Mouse (Mus musculus): ENCODE data around the gene Slco2a1. TPM values are rescaled to one million over a fixed set of nuclear protein-coding genes. Genes with fewer than 3 reads are reported as not detected.
A peak's percentile ranks its signal among the peaks of the same experiment; 100 is the strongest.

The Slco2a1 gene
- polyA plus RNA-seq (2016; fragmentation: Nextera tagmentation; extraction: Ambion mirVana), result 1.5 and 3.0 TPM in 2 replicates

DNA sequence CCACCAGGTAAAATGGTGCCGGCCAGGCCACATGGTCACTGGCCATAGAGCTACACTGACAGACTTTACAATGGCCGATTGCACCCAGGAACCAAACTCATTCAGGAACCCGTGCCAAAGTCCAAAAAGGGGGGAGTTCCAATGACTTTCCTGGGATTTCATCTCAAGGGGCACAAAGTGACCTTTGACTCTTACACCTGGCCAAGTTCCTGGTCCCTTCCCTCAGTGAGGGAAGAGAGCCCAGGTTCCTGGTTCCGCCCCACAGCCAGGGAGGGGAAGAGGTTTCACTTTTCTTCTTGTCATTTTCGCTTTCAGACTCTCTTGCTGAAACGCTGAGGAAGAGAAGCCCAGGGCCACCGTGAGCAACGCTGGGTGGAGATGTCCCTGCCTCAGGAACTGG lies at the start of gene Slco2a1:
Slco2a1 (plus strand) TSS at position 251 of the 400 bp plus-strand sequence.
- Histone ChIP-seq H3K9me3 (no peaks in the 10 kb centered on the region), H3K4me3 (no peak within 1 kb of the TSS), H3K27ac (no peak within 1 kb of the TSS), H3K27me3 (ENCODE audit: insufficient read depth, poor library complexity, severe bottlenecking) (no peaks in the 10 kb centered on the region), H3K4me1 (peaks cover 53% of the 10 kb centered on the region), H3K36me3 (no peaks in the 10 kb centered on the region)
- 84% methylated on average over 8 of the region's 8 CpGs for WGBS
- DNase-seq (ENCODE audit: low spot score), result no peak

DNA sequence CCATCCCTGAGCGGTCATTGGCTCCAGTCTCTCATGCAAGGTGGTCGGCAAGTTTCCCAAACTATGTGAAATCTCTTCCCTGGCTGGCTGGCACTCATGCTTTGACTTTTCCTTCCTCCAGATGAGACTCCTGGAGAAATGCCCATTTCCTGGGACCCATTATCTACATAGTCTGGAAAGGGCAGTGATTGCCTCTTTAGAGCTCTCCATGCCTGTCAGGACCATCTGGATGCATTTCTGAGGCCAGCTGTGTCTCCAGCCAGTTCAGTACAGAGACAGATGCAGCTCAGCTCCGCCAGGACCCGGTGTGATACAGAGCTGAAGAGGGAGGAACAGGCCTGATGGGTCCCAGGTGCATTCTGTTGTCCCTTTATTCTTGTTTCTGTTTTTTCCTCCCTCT lies 46.3 kb upstream of the Slco2a1 start:
- no peaks in the 10 kb centered on the region for H3K36me3 ChIP-seq
- WGBS, result 85% methylated on average over 4 of the region's 4 CpGs
- H3K9me3 ChIP-seq, result no peaks in the 10 kb centered on the region
- no peaks in the 10 kb centered on the region for H3K4me1 ChIP-seq
- no peak for DNase-seq (ENCODE audit: low spot score)
- H3K27ac ChIP-seq, result no peak overlapping the region
- no peak overlapping the region for H3K4me3 ChIP-seq
- no peaks in the 10 kb centered on the region for H3K27me3 ChIP-seq (ENCODE audit: insufficient read depth, poor library complexity, severe bottlenecking)

DNA sequence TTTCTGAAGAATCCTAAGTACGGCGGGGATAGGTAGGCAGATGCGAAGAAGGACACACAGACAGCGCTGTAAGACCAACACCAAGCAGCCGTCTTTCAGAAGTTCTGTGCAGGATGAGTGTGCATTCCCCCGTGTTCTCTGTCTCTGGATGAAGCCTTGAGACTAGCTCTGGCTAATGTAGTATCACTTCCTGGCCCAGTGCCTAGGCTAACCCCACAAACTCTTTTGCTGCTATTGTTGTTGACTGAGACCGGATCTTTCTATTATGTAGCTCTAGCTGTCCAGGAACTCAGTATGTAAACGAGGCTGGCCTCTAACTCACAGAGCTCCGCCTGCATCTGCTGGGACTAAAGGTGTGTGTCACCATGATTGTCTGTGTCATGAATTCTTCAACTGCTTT lies 43.6 kb upstream of the Slco2a1 start:
- Histone ChIP-seq H3K36me3 (no peaks in the 10 kb centered on the region), H3K27me3 (ENCODE audit: insufficient read depth, poor library complexity, severe bottlenecking) (no peaks in the 10 kb centered on the region), H3K4me3 (no peak overlapping the region), H3K4me1 (no peaks in the 10 kb centered on the region), H3K9me3 (no peaks in the 10 kb centered on the region), H3K27ac (no peak overlapping the region)
- 88% methylated on average over 9 of the region's 9 CpGs for WGBS
- no peak for DNase-seq (ENCODE audit: low spot score)

DNA sequence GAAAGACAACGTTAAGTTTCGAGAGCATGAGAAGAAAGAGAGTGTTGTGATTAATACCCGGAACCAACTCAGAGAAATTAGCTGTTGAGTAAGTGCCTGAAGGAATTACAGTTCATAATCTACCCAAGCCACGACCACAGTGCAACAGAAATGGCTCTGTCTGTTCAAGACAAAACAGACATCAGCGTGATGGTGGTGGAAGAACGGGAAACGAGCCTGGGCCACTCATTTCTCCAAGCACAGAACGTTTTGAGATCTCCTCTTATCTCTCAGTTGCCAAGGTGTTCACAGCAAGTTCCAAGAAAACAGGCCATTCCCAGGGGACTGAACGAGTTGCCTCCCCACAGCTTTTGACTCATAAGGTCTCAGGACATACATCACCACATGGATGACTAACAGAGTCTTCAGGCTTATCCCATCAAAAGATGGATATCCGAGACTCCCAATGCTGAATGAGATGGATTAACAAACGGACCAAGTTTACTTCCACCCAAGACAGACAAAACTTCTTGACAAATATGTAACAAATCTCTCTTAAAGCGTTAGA lies 42.0 kb upstream of the Slco2a1 start:
- no peak for DNase-seq (ENCODE audit: low spot score)

DNA sequence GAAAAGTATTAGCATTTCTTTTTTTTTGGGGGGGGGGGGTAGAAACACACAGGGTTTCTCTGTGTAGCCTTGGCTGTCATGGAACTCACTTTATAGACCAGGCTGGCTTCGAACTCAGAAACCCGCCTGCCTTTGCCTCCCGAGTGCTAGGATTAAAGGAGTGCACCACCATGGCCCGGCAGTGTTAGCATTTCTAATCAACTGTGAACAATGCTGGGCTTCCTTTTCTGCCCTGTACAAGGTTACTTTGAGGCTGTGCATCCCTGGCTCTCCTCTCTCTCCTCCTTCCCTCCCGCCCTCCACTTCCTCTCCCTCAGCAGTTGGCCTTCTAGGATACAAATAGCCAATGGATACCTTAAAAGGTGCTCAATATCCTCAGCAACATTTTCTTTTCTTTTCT lies 39.8 kb upstream of the Slco2a1 start:
- H3K9me3 ChIP-seq, result no peaks in the 10 kb centered on the region

More for the DNA sequence above, 42.0 kb upstream of the Slco2a1 start:
- no peak overlapping the region for H3K4me3 ChIP-seq
- no peak overlapping the region for H3K27ac ChIP-seq
- no peaks in the 10 kb centered on the region for H3K36me3 ChIP-seq
- WGBS, result 71% methylated on average over 12 of the region's 12 CpGs
- no peaks in the 10 kb centered on the region for H3K27me3 ChIP-seq (ENCODE audit: insufficient read depth, poor library complexity, severe bottlenecking)
- no peaks in the 10 kb centered on the region for H3K4me1 ChIP-seq
- no peaks in the 10 kb centered on the region for H3K9me3 ChIP-seq

DNA sequence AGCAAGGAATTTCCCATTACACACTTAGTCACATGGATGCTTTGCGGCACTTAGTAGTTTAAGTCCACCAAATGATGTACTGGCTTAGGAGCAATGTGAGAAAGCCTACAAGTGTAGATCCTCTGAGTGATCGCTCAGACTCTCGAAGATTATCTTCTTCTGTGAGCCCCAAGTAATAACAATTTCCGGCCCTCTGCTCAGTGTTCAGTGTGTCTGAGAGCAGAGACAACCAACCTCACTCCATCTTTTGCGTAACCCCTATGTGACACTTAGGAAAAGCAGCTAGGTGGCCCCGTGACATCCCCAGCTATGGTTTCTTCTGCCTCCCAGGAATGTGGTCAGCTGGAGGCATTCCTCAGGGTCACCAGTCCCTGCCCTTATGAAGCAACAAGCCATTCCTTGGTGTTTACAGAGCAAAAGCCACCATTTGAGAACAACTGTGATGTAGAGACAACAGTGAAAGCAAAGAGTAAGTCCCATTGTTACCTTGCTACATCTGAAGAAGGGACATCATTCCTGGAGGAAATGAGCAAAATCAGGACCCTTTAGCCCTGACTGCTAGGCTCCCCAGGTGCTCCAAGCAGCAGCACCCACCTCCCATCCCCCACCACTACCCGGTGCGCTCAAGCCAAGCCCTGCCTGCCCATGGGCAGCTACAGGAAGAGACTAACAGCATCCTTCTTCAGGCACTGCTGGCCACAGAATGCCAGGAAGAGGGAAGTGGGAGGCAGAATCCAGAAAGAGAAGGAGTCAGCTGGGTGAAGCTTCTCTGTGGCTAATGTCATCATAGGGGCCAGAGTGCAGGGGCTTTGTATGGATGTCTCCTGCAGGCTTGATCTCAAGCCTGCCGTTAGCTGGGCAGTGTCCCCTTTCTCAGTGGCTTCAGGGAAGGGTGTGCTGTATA lies 37.2 kb upstream of the Slco2a1 start:
- Histone ChIP-seq H3K36me3 (no peaks in the 10 kb centered on the region), H3K9me3 (no peaks in the 10 kb centered on the region), H3K4me1 (no peaks in the 10 kb centered on the region), H3K4me3 (no peak overlapping the region), H3K27me3 (ENCODE audit: insufficient read depth, poor library complexity, severe bottlenecking) (no peaks in the 10 kb centered on the region), H3K27ac (no peak overlapping the region)
- DNase-seq (ENCODE audit: low spot score), result no peak
- 80% methylated on average over 9 of the region's 9 CpGs for WGBS

More for the DNA sequence above, 39.8 kb upstream of the Slco2a1 start:
- no peaks in the 10 kb centered on the region for H3K27me3 ChIP-seq (ENCODE audit: insufficient read depth, poor library complexity, severe bottlenecking)
- no peak overlapping the region for H3K4me3 ChIP-seq
- DNase-seq (ENCODE audit: low spot score), result no peak
- H3K27ac ChIP-seq, result no peak overlapping the region
- 79% methylated on average over 5 of the region's 5 CpGs for WGBS
- H3K36me3 ChIP-seq, result no peaks in the 10 kb centered on the region
- no peaks in the 10 kb centered on the region for H3K4me1 ChIP-seq

DNA sequence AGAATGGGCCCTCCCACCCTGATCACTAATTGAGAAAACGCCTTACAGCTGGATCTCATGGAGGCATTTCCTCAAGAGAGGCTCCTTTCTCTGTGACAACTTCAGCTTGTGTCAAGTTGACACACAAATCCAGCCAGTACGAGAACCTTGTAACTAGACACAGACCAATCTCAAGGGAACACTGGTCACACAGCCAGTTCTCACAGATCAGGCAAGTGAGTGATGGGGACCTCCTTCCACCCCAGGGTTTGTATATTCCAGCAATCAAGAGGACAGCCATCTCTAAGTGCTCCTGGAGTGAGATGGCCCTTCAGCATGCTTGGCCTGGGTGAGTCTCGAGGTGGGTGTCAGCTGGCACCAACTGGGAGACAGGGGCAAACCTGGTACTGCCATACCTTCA lies 32.6 kb upstream of the Slco2a1 start:
- 73% methylated on average over 3 of the region's 3 CpGs for WGBS
- H3K4me3 ChIP-seq, result no peak overlapping the region
- peaks cover 4% of the 10 kb centered on the region; the same call in 1 of the 2 replicates for H3K27me3 ChIP-seq (ENCODE audit: insufficient read depth, poor library complexity, severe bottlenecking)
- no peak overlapping the region for H3K27ac ChIP-seq
- no peaks in the 10 kb centered on the region for H3K4me1 ChIP-seq
- peak; percentile 68 for DNase-seq (ENCODE audit: low spot score)
- no peaks in the 10 kb centered on the region for H3K36me3 ChIP-seq
- no peaks in the 10 kb centered on the region for H3K9me3 ChIP-seq

DNA sequence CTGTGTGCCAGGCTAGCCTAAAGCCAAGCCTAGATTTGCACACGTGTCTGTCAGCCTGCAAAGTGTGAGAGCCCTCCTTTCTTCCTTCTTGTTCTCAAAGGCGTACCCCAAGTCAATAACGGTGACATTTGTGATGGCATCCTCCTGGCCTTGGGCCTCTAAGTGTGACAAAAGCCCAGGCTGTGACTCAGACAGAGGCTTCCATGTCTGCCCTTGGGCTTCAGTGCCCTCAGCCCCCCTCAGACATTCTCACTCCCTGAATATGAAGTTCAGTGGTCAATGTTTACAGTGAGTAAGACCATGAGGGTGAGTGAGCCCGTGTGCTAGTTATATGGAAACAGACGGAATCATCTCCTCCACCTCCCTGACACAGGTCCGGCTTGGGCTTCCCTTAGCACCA lies 29.8 kb upstream of the Slco2a1 start:
- WGBS, result 78% methylated on average over 6 of the region's 6 CpGs
- Histone ChIP-seq H3K27ac (no peak overlapping the region), H3K27me3 (ENCODE audit: insufficient read depth, poor library complexity, severe bottlenecking) (peaks cover 4% of the 10 kb centered on the region; the same call in 1 of the 2 replicates), H3K9me3 (no peaks in the 10 kb centered on the region), H3K36me3 (no peaks in the 10 kb centered on the region), H3K4me1 (peaks cover 14% of the 10 kb centered on the region), H3K4me3 (no peak overlapping the region)
- no peak for DNase-seq (ENCODE audit: low spot score)

DNA sequence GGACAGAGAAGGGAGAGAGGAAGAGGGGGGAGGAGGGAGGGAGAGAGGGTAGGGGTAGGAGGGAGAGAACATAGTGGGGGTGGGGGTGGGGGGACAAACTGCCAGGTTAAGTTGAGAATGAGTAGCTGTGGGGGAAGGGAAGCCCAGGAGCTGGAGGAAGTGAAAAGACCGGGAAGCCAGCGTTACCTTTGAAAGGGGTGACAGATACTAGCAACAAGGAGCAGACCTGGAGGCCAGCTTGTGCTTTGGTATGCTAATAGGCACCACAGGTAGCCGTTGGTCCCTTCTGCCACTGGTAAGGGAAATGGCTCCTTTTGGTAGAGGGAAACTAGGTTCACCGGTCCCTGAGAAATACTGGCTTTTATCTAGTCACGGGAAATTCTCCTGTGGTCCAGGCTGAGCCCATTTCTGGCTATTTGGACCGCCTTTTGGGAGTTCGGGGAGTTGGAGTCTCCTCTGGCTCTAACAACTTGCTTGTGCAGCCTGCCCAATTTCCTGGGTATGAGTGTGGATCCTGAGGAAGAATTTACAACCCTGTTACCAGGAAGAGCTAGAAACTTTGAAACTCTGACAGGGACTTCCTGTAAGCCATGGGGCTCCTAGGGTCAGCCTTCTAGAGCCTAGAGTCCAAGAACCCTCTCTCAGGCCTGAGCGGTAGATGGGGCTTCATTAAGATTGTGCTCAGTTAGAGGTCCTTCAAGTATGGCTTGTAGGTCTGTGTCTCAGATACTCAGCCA lies 27.0 kb upstream of the Slco2a1 start:
- Histone ChIP-seq H3K27ac (peak overlapping the region; percentile 56), H3K36me3 (no peaks in the 10 kb centered on the region), H3K4me3 (no peak overlapping the region), H3K4me1 (peaks cover 14% of the 10 kb centered on the region), H3K9me3 (no peaks in the 10 kb centered on the region), H3K27me3 (ENCODE audit: insufficient read depth, poor library complexity, severe bottlenecking) (peaks cover 4% of the 10 kb centered on the region; the same call in 1 of the 2 replicates)
- WGBS, result 21% methylated on average over 8 of the region's 8 CpGs
- DNase-seq (ENCODE audit: low spot score), result no peak

DNA sequence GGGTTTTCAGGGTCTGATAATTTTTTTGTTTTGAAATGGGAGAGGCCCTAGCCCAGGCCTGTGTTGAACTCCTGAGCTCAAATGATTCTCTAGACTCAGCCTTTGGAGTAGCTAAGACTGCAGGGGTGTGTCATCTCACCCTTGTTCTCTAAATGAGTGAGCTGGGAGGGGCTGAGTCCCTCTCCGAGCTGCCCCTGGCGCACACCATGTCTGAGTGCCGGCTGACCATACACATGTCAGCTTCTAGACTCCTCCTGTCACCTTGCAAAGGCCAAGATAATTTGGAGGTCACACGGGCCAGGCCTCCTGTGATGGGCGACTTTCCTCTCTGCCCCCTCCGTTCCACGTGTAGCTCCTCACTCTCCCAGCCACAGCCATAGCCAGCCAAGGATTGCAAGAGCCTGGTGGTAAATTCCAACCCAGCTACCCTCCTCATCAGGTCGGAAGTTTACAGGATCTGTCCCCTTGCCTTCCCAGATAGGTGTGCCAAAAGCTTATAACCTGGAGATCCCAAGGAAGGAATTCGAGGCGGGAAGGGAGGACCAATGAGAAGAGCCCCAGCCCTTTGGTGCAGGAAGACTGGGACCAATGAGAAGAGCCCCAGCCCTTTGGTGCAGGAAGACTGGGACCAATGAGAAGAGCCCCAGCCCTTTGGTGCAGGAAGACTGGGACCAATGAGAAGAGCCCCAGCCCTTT lies 26.3 kb upstream of the Slco2a1 start:
- Histone ChIP-seq H3K9me3 (no peaks in the 10 kb centered on the region), H3K4me1 (peaks cover 14% of the 10 kb centered on the region), H3K27me3 (ENCODE audit: insufficient read depth, poor library complexity, severe bottlenecking) (peaks cover 4% of the 10 kb centered on the region; the same call in 1 of the 2 replicates), H3K4me3 (no peak overlapping the region), H3K36me3 (no peaks in the 10 kb centered on the region), H3K27ac (peak overlapping the region; percentile 56; the same call in 1 of the 2 replicates)
- DNase-seq (ENCODE audit: low spot score), result no peak
- 49% methylated on average over 10 of the region's 10 CpGs for WGBS

DNA sequence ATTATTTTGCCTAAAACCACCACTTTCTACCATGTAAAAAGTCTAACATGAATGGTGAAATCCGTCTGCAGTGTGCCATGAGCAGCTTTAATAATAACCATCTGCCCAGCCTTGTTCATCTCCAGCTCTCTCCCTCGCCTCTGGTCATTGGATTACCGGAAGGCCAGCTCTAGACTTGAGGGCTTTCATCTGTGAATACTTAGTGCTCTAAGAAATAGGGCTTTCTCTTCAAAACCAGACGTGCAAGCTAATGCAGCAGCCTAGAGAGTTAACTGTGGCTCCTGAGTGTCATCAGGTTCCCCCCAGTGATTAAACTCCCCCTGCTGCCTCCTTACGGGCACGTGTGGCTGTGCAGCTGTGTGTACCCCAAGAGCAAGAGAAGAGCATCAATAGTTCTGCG lies 25.2 kb upstream of the Slco2a1 start:
- Histone ChIP-seq H3K4me3 (no peak overlapping the region), H3K36me3 (no peaks in the 10 kb centered on the region), H3K27me3 (ENCODE audit: insufficient read depth, poor library complexity, severe bottlenecking) (peaks cover 4% of the 10 kb centered on the region; the same call in 1 of the 2 replicates), H3K9me3 (no peaks in the 10 kb centered on the region), H3K4me1 (peaks cover 14% of the 10 kb centered on the region), H3K27ac (no peak overlapping the region)
- WGBS, result 69% methylated on average over 7 of the region's 7 CpGs
- no peak for DNase-seq (ENCODE audit: low spot score)

DNA sequence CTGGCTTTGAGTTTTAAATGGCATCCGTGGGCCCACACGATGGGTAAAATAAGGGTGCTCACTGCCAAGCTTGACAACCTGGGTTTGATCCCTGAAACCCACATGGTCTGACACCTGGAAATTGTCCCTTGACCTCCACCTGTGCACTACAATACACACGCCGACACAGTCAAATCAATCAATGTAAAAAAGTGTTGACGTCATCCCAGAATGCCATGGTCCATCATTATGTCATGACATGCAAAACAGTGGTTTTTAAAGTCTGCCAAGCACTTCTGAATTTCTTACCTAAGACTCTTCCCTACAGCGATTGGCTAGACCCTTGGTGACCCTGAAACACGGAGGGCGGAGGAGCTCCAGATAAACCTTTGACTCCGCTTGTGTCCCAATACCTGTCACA lies 23.9 kb upstream of the Slco2a1 start:
- Histone ChIP-seq H3K9me3 (no peaks in the 10 kb centered on the region), H3K36me3 (no peaks in the 10 kb centered on the region), H3K4me1 (peaks cover 14% of the 10 kb centered on the region), H3K4me3 (no peak overlapping the region), H3K27me3 (ENCODE audit: insufficient read depth, poor library complexity, severe bottlenecking) (peaks cover 4% of the 10 kb centered on the region; the same call in 1 of the 2 replicates), H3K27ac (no peak overlapping the region)
- WGBS, result 88% methylated on average over 9 of the region's 9 CpGs
- no peak for DNase-seq (ENCODE audit: low spot score)
